Mouse (Mus musculus) lung, embryonic 16.5 days (tissue): ENCODE measurements around the gene Gm436. TPM values are rescaled to one million over a fixed set of nuclear protein-coding genes. Genes with fewer than 3 reads are reported as not detected.

ENCODE experiments used
- ATAC-seq: fragments of 200-750 bp; cut with Nextera tagmentation; 2 replicates; pipeline ENCODE4 v1.8.0; 2017; ENCODE audit warnings: low read depth, mild to moderate bottlenecking, moderate library complexity
- H3K27ac ChIP-seq: fragments of 300-500 bp; sonication (generic); 2 replicates; pipeline ENCODE4 v1.5.1; 2014; ENCODE audit warnings: mild to moderate bottlenecking, control low read depth, low read length
- H3K27me3 ChIP-seq: fragments of 300-500 bp; sonication (generic); 2 replicates; pipeline ENCODE4 v1.6.1; 2014; ENCODE audit warnings: low read depth, low read length, mixed read lengths; ENCODE audit not compliant: control insufficient read depth, insufficient read depth
- H3K36me3 ChIP-seq: fragments of 300-500 bp; sonication (generic); 2 replicates; pipeline ENCODE4 v1.6.1; 2014; ENCODE audit warnings: low read length; ENCODE audit not compliant: control insufficient read depth, insufficient read depth
- H3K4me1 ChIP-seq: fragments of 300-500 bp; sonication (generic); replicated peaks from 2 replicates; pipeline ENCODE4 v1.6.1; 2014; ENCODE audit warnings: low read length, mixed read lengths; ENCODE audit not compliant: control insufficient read depth, insufficient read depth
- H3K4me2 ChIP-seq: fragments of 300-500 bp; sonication (generic); 2 replicates; pipeline ENCODE4 v1.6.1; 2014; ENCODE audit warnings: low read depth, low read length, control low read depth
- H3K4me3 ChIP-seq: fragments of 300-500 bp; sonication (generic); 2 replicates; pipeline ENCODE4 v1.5.1; 2014; ENCODE audit warnings: mild to moderate bottlenecking, low read length, control low read depth
- H3K9ac ChIP-seq: fragments of 300-500 bp; sonication (generic); 2 replicates; pipeline ENCODE4 v1.6.1; 2014; ENCODE audit warnings: low read length, control low read depth
- H3K9me3 ChIP-seq: fragments of 300-500 bp; sonication (generic); 2 replicates; pipeline ENCODE4 v1.6.1; 2016; ENCODE audit warnings: low read length; ENCODE audit not compliant: control insufficient read depth
- WGBS: fragments of 180-500 bp; shearing (Covaris S2); extraction: QIAGEN DNeasy Blood & Tissue Kit; methylation state at CpG from one replicate; pipeline ENCODE4 v1.1.7; 2014; 5-methylcytosine and 5-hydroxymethylcytosine counted together
- polyA plus RNA-seq: library from polyadenylated mRNA; unstranded; fragments of >200 nt; fragmentation: Nextera tagmentation; extraction: Ambion mirVana; gene quantifications from 2 replicates; pipeline ENCODE4 v1.2.1, GENCODE M21; 2015

Gene Gm436
- not detected in 2 replicates for polyA plus RNA-seq

- no peak for ATAC-seq
- H3K27ac ChIP-seq = no peak within 1 kb of the TSS
- no peak within 1 kb of the TSS for H3K4me2 ChIP-seq
- WGBS = 39% methylated on average over 2 of the region's 2 CpGs
- no peaks in the 10 kb centered on the region for H3K36me3 ChIP-seq
- H3K9ac ChIP-seq = no peak within 1 kb of the TSS
- H3K9me3 ChIP-seq = no peaks in the 10 kb centered on the region
- H3K4me1 ChIP-seq = no peaks in the 10 kb centered on the region
- H3K4me3 ChIP-seq = no peak within 1 kb of the TSS
- H3K27me3 ChIP-seq = no peaks in the 10 kb centered on the region
Observed at GRCm38 (mm10) chr4:144686268-144686667, at the start of gene Gm436. TSS of gene Gm436 (minus strand) at chr4:144686368.

DNA sequence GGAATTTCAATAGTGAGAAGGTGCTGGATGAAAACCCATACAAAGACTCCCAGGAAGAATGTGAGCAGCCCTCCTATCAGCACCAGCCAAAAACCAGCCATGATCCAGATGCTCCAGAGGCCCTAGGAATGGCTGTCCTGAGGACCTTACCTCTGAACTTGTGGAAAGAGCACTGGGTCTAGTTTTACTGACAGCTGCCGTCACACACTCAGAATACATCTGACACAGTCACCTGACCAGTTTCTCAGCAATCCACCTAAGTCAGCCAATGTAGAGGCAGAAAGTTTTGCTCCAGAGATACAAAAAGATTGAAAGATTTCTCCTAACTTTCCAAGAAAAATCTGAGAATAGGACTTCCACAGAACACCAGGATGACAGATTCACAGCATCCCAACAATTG lies 35.1 kb upstream of the Gm436 start, which contains the start of gene Gm13178:
Gm13178 (minus strand) TSS at position 101 of the 400 bp plus-strand sequence.
- no peaks in the 10 kb centered on the region for H3K36me3 ChIP-seq
- H3K4me1 ChIP-seq = no peaks in the 10 kb centered on the region
- no peak within 1 kb of the TSS for H3K9ac ChIP-seq
- H3K4me3 ChIP-seq = no peak within 1 kb of the TSS
- no peak within 1 kb of the TSS for H3K27ac ChIP-seq
- WGBS = 89% methylated on average over 1 of the region's 1 CpGs
- H3K9me3 ChIP-seq = 0 out of 2 replicates have a peak, but pooled peaks cover 2% of the 10 kb centered on the region
- no peak within 1 kb of the TSS for H3K4me2 ChIP-seq
- no peaks in the 10 kb centered on the region for H3K27me3 ChIP-seq
- no peak for ATAC-seq

DNA sequence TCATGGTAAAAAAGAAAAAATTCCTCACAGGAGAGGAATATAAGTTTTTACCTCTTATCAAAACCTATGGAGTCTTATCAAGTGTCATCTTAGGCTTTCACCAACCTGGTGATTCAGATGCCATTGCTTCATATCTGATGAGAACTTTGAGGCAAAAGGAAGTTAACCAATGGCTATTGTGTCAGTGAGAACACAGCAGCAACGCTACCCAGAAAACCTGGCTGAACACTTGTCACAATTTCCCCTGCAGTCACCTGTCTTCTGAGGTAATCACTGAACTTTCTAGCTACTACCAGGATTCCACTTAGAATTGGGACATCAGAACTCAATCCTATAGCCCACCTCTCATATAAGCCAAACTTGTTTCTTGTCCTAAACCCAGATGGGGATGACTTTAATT lies 33.5 kb upstream of the Gm436 start:
- H3K4me2 ChIP-seq = no peak overlapping the region
- no peak overlapping the region for H3K4me3 ChIP-seq
- no peak overlapping the region for H3K27ac ChIP-seq
- no peak for ATAC-seq
- WGBS = 77% methylated on average over 1 of the region's 1 CpGs
- H3K36me3 ChIP-seq = no peaks in the 10 kb centered on the region
- no peak overlapping the region for H3K9ac ChIP-seq
- H3K9me3 ChIP-seq = 0 out of 2 replicates have a peak, but pooled peaks cover 2% of the 10 kb centered on the region
- no peaks in the 10 kb centered on the region for H3K27me3 ChIP-seq
- H3K4me1 ChIP-seq = no peaks in the 10 kb centered on the region

DNA sequence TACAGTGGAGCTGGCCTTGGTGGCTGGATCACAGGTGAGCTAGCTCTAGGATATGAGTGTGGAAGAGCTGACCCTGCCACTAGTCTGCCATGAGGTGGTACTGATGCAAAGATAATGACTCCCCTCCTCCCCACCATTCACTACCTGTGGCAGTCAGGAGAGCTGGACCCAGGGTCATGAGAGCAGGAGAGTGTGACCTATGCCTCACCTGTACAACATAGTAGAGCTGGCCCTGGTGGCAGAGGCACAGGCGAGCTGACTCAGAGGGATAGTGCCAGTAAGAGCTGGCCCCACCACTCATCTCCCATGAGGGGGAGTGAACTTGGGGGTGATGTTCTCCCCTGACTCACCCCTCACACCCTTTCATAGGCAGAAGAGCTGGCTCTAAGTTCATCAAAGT lies 32.1 kb upstream of the Gm436 start:
- Histone ChIP-seq H3K36me3 (no peaks in the 10 kb centered on the region), H3K4me3 (no peak overlapping the region), H3K9ac (no peak overlapping the region), H3K27ac (no peak overlapping the region), H3K4me2 (no peak overlapping the region), H3K9me3 (0 out of 2 replicates have a peak, but pooled peaks cover 2% of the 10 kb centered on the region), H3K27me3 (no peaks in the 10 kb centered on the region), H3K4me1 (no peaks in the 10 kb centered on the region)
- ATAC-seq = no peak
- 80% methylated on average over 1 of the region's 1 CpGs for WGBS

DNA sequence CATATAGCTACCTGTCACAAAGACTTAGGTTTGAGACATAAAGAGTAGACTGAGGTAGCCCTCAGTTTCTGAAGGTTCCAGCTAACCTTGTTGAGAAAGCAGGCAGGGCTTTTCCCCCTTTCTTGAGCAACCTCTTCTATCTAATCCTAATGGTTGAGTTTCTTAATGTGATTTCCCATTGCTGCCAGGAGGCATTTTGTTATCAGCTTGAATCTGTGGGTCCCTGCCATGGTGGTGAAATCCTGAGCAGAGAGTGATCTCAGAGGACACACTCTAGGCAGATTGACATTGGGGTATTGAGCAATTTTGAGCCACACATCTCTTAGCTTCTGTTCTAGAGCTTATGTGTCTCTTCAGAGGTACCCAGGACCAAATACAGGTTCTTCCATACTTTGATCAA lies 47.9 kb downstream of the Gm436 start:
- ATAC-seq = no peak
- Histone ChIP-seq H3K27me3 (no peaks in the 10 kb centered on the region), H3K36me3 (no peaks in the 10 kb centered on the region), H3K4me1 (no peaks in the 10 kb centered on the region), H3K27ac (no peak overlapping the region), H3K9me3 (peaks cover 3% of the 10 kb centered on the region), H3K4me2 (no peak overlapping the region), H3K9ac (no peak overlapping the region), H3K4me3 (no peak overlapping the region)

Other genes with a start within 250 kb of the Gm436 start
- gene 1700012P22Rik, start 247.6 kb downstream of the Gm436 start, polyA plus RNA-seq = not detected in 2 replicates
- gene Gm9944, start 233.1 kb downstream of the Gm436 start, polyA plus RNA-seq = not detected in 2 replicates
- gene Aadacl3, start 222.6 kb downstream of the Gm436 start, polyA plus RNA-seq = not detected in 2 replicates
- gene 9430007A20Rik, start 166.5 kb downstream of the Gm436 start, polyA plus RNA-seq = not detected in 2 replicates
- gene Gm13124, start 121.2 kb downstream of the Gm436 start, polyA plus RNA-seq = not detected in 2 replicates
- gene Aadacl4, start 72.7 kb downstream of the Gm436 start, polyA plus RNA-seq = not detected in 2 replicates
- not detected in 2 replicates for gene Gm13178, start 35.0 kb upstream of the Gm436 start, polyA plus RNA-seq
- gene Gm438, start 100.2 kb upstream of the Gm436 start, polyA plus RNA-seq = not detected in 2 replicates
- 67.6 and 77.3 TPM in 2 replicates for gene Dhrs3, start 206.5 kb upstream of the Gm436 start, polyA plus RNA-seq